Mouse (Mus musculus) lung, adult 18-20 months (tissue): ENCODE measurements at regions not wholly inside any gene's neighbourhood (a gene's known extent, or its start where the extent isn't known, plus 50 kb on each side); places are given as distances from the start of the nearest gene placed in this dataset.
A peak's percentile ranks its signal among the peaks of the same experiment; 100 is the strongest.

Experiments used
- DNase-seq, 2 experiments: peaks; one replicate each; pipeline ENCODE4 v3.0.0; 2022; ENCODE audit warnings: mixed read lengths in 2 of 2

DNA sequence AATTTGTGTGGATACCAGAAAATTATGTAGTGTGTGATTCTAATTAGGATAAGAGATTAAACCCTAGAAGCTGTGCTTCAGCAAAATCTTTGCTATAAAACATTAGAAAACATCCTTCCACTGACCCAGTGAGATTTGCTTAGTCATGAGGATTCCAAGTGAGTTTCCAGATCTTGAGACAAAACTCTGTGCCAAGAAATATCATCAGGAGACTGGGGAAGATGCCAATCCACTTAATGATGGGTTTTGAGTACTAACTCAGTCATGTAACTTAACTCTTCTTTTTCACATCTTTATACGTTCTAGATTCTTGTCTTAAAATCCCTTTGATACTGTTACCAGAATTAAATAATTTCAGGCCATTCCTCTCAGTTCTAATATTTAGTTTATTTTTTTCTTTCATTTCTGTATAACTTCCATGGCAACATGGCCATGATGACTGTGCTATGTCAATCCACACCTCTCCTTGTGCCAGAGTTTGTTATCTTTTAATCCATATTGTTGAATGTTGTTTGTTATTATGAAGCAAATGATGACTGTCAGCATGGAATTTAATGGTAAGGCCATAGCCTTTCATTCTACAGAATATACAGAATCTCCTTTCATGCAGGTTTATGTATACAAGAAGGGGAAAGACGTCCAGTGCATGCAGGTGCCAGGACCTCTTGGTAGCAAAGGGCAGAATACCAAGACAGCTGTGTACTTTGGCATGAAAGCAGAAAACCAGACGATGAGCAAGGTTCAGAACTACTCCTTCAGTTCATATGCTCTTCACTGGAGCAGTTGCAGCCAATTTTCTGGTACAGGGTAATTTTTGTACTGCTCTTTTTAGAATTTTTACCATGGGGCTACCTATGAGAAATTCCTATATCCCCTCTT is 599.7 kb upstream of the Adamts5 start:
- DNase-seq, result peak in 1 of 2 experiments; percentile 5

DNA sequence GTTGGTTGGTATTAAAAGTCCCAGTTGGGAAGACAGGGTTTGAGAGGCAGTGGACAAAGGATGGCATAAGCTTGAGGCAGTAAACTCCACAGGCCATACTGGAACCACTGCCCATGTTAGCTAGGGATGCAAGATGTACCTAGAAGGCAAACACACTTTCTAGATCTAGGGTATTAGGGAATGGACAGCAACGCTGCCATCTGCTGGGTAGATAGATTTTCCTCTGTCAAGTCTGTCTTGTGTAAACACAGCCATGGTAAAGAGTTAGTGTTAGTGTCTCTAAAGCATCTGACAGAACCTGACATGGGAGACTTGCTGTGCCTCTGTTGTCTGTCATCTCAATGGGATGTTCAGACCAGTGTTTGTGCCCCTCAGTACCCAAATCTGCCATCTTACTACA is 573.5 kb upstream of the Adamts5 start:
- DNase-seq, result no peak

DNA sequence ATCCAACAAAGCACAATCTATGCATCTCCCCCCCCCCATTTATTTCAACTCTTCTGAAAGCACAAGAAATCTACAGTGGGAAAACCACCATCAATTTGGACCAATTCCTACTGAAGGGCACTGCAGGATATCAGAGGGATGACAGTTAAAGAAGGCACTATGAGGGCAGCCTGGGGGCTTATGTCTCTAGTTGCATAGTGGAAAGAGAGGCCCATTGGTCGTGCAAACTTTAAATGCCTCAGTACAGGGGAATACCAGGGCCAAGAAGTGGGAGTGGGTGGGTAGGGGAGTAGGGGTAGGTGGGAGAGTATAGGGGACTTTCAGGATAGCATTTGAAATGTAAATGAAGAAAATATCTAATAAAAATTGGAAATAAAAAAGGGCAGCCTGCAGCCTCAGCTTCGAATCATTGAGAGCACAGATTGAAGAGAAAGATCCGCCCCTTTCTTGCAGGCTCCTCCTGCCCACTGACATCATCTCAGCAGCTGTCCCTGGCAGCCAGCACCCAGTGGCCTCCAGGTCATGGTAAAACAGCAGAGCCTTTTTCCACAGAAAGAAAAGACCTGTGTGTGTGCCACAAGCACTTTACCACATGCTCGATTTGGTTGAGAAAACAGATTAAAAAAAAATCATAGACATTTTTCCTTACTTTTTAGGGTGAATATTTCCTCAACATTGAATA is 571.6 kb upstream of the Adamts5 start:
- DNase-seq, result peak; percentile 4 to 5

DNA sequence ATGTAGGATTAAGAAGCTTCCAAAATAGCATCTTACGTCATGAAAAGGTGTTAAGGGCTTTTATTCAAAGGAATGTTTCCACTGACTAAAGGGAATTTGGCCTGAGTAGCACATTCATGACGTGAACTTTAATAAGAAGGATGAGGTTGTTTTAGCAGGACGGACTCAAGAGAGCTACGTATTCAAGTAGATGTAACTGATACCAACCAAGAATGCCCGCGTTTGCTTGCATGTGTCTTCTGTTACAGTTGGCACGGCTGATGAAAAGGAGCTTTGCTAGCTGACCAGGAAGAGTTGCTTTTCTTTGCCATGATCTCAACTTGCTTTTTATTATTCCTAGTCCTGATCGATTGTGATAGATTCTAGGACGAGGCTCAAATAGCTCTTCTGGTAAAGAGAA is 559.4 kb upstream of the Adamts5 start:
- no peak for DNase-seq

DNA sequence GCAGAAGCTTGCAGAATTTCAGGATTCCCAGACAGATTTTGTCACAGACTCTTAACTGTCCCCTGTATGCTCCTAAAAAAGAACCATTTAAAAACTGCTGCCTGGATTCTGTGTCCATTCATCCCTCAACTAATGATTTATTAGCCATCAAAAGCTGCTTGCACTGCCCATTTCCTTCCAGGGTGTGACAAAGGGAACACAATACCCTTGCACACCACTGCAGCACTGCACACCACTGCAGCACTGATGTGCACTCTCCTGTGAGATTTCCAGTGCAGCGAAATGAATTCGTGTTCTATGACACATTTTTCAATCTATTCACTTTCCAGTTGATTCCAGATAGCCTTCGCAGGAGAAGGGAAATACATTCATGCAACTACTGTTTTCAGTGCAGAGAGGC is 555.0 kb upstream of the Adamts5 start:
- DNase-seq, result no peak

DNA sequence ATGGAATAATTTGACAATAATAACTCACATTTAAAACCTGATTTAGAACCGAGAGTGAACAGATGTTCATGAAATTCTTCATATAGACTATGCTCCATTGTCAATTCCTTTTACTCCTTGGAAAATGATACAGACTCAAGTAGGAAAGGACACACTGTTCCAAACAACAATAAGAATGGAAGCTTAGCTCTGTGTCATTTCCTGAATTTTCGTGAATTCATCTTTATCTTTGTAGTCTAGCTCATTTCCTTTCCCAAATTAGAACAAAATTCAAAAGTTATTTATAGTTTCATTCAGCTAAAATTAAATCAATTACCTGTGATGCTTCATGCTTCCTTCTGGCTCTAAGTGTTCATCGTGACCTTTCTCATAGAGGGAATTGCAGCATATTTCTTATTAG is 553.2 kb upstream of the Adamts5 start:
- no peak for DNase-seq

DNA sequence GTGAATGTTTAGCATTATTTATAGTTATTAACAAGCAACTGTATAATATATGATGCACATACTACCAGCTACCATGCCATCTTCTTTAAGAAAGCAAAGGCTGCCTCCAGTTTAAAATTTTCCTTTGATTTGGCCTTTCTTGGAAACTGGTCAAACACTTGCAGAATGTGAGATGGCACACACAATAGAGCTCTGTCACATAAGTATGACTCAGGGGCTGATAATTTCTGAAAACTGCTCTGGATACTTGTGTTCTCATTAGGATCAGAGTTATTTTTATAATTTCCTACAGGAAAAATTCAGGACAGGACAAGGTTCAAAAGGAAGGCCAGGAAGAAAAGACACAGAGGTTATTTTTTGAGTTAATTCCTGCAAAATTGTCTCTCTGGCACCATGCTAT is 552.4 kb upstream of the Adamts5 start:
- no peak for DNase-seq

DNA sequence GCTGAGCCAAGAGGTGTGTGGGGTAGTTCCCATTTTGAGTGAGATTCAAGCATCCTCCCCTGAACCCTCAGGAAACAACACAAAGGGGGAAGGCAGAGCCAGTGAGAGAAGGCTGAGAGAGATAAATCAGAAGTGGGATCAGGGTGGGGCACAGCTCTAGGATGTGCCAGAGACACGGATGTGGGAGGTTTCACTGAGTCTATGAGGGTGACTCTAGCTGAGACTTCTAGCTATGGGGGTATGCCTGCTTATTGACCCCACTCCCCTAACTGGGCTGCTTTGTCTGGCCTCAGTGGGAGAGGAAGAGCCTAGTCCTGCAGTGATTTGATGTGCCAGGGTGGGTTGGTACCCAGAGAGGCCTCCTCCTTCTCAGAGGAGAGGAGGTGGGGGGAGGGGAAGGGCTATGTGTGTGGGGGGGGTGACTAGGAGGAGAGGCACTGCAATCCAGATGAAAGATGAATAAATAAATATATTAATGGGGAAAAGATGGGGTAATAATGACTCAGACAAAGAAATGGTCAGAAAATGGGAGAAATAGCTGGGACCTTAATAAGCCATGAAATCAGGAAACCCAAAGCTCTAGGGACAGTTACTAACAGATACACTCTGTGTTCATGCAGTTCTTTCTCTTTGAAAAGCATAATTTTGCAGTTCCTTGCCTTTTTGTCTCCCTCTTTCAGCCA is 547.0 kb upstream of the Adamts5 start:
- DNase-seq, result no peak

DNA sequence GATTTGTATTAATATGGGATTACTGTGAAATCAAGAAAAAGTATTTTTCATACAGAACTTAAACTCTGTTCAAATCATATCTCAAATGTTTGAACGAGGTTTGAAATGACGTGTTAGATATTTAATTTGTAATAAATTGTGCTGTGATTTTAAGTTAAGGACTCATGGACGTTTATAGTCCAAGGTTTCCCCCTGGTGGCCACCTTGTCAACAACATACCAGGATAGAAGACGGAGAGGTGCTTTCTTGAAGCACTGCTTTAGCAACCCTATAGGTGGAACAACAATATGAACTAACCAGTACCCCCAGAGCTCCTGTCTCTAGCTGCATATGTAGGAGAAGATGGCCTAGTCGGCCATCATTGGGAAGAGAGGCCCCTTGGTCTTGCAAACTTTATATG is 517.8 kb upstream of the Adamts5 start:
- DNase-seq, result peak; percentile 22 to 56

DNA sequence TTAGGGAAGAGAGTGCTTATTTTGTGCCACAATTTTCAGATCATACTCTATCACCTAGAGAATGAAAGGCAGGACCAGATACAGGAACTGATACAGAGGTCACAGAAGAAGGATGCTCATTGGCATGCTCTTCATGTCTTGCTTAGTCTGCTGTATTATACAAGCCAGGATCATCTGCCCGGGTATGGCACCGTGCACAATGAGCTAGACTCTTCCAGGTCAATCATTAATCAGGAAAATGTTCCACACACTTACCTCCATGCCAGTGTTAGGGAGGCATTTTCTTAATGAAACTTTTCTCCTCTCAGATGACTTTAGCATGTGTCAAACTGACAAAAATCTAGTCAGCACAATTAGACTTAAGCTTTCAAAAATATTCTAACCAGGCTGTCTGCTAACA is 502.7 kb upstream of the Adamts5 start:
- DNase-seq, result no peak

DNA sequence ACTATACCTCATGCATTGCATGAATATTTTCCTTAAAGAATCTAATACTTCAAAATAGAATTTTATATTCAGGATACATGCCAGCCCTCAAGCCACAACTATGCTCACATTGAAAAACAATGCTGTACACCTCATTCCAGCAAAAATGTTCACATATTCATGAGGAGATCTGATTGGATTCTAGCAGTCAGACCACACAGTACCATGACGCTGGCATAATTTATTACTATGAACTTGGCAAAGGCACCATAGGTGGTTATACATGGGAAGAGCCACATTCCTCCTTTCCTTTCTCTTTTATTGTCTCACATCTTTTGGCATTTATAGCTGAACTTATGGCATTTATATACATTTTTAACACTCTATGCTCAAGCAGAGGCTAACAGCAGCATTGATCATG is 499.8 kb upstream of the Adamts5 start:
- DNase-seq, result no peak

DNA sequence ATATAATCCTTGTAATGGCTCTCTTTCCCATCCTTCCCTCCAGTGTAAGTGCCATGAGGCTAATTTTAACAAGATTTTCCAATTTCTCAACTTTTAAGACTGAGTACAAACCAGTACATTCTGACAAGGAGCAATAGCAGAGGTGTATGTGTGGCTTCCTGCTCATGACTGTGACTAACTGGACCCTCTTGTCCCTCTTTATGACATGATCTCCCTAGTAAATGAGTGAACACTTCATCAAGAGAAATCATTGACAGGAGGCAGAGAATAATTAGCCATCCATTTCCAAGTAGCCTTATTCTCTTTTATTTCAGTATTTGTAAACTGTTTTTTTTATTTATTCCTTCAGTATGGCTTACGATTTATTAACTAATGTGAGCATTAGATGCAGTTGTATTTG is 497.7 kb upstream of the Adamts5 start:
- DNase-seq, result no peak

DNA sequence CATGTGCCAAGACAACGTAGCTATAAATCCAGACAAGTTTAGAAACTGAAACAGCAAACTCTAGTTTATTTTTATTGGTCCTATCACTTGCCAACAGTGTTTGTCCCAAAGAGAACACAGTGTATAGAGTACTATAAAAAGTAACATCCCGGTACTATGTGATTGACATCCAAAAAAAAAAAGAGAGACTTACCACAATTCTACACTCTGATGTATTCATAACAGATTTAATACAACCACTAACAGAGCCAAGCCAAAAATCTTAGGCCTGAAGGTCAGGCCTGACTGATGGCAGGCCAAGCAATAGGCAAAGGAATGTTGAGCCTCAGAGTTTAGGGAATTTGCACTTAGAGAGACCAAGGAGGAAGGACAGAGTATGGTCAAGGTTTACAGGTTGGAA is 495.9 kb upstream of the Adamts5 start:
- DNase-seq, result no peak

DNA sequence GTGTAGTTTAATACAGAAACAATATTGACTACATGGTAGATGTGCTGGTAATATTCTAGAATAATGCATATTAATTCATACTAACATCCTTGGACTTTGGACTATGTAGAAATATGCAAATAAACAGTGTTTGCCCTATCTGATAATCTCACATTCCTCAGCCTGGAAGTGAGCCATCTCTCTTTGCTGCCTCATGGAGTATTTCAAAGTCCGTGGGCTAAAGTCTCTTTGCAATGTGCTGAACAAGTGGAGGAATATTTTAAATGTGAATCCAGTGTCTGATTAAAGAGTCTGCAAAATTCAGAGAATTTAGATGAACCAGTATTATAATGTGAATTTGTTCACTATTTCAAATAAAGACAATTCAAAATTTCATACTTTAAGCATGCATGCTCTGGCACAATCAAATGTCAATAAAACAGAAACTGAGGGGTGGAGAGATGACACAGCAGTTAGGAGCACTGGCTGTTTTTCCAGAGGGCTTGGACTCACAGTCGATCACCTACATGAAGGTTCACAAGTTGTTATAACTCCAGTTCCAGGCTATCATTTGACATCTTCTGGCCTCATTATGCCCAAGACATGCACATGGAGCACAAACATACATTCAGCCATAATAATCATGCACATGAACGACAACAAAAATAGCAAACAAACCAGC is 487.6 kb upstream of the Adamts5 start:
- no peak for DNase-seq

DNA sequence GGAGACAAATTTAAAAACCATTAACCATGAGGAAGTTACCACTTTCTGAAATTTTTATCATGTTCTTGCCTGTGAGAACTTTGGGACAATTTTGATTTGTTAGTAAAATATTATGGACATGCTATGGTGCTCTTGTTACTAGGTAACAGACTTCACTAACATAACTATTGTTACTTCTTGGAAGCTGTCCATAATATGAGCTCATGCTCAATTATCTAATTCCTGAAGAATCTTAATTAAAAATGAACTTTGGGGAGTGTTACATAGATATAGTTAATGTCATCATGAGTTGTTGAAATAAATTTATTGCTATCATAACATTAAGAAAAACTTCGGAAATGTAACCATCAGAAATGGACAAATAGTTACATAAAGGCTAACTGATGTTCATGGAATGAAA is 486.5 kb upstream of the Adamts5 start:
- DNase-seq, result no peak

DNA sequence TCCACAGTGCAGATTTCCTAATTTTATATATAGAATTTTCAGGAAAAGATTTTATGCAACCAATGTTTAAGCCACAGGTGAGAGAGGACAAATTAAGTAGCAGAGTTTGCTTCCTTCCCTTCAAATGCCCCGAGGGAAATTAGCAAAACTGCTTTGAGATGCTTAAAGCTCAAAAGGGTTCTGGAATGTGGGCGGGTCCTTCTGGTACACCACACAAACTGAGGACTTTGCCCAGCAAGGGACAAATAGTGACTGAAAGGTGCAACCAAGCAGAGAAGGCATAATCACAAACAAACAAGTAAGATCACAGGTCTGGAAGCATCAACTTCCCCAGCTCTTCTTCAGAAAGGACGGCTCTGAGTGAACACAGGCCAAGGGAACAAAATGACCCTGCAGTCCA is 476.4 kb upstream of the Adamts5 start:
- DNase-seq, result no peak

DNA sequence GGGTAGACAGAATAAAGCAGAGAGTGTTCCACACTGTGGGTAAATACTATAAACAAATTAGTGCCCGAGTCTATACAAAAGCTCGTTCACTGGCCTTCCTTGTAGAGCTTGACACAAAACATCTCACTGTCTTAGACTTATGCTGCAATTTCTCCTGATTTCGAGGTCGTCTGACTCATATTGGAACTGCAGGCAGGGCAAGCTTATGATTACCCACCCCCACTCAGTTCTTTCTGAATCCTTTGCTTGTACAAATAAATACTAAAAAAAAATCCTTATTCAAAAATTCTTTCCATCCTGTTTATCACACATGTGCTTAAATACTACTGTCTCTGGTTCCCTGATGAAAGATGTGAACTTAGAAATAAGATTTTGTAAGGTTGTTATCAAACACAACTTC is 470.0 kb upstream of the Adamts5 start:
- no peak for DNase-seq

DNA sequence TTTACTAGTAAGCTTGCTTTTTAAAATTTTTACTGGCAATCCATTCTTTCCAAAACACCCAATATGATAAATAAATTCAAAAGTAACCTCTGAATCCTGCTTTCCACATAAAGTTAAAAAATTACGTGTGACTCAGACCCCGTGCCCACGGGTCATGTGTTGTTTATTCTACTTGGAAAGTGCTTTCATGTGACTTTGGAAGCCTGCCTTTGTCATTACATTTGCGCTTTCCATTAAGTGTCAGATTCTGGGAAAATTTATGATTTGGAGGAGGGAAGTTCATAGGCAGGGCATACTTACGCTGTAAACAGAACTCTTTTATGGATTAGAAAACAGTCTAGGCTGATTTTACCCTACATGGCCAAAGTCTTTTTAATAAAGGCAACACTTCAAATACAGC is 466.8 kb upstream of the Adamts5 start:
- no peak for DNase-seq

DNA sequence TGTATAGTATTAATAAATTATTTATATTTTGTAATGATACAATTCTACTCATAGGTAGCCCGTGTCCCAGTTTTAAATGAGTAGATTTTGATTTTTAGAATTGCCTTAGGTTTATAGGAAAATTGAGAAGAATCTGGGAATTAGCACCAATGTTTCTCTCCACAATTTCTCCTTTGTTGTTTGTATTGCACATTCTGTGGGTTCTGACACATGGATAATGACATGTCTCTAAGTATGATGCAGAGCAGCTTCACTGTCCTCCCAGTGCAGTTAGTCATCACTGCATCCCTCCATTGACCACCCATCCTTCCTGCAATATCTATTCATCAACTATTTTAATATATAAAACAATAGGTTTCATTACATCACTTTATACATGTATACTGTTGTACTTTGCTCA is 464.6 kb upstream of the Adamts5 start:
- DNase-seq, result no peak

DNA sequence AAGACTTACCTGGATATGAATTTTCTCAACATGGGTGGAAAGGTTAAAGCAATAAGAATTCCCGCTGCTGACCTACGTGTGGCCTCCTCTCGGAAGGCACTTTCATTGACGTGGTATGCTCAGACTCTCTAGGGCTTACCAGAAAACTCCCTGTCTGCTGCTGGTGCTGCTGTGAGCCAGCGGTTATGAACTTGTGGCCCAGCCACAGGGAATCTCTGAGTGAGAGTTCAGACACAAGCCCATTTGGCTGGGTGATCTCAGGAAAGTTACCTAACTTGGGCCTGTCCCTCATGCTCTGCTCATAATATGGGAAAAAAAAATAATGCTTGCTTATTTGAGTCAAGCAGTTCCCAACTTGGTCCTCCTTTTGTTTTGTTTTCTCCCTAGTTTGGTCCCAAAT is 459.5 kb upstream of the Adamts5 start:
- DNase-seq, result no peak

DNA sequence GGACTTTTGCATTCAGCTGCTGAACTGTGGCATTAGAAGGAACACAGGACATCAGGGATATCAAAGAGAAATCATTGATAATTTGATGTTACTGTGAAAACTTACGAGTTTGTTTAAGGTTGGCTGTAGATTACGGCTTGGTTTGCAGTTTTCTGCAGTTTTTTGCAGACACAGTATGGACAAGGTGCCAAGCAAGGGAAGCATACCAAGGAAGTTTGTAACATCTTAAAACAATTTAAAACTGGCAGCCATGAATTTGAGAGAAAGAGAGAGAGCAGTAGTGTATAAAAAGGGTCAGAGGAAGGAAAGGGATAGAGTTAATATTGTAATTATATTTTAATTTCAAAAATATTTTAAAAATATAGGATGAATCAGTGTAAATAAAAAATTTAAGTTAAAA is 453.4 kb upstream of the Adamts5 start:
- no peak for DNase-seq

DNA sequence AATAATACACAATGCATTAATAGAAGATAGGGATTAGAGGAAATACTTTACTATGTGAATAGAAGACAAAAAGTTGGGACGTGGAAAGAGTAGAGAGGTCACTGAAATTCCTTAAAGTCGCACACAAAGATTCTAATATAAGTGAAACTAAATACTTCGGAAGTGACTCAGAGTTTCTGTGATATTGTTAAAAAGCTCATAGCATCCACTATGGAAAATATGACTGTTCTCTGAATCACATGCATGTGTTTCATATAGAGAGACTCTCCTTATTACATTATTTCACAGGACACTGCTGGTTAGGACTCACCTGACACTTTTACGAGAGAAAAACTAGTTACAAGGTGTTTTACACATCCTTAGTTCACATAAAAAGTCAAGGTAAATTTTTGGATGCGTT is 446.1 kb upstream of the Adamts5 start:
- no peak for DNase-seq

DNA sequence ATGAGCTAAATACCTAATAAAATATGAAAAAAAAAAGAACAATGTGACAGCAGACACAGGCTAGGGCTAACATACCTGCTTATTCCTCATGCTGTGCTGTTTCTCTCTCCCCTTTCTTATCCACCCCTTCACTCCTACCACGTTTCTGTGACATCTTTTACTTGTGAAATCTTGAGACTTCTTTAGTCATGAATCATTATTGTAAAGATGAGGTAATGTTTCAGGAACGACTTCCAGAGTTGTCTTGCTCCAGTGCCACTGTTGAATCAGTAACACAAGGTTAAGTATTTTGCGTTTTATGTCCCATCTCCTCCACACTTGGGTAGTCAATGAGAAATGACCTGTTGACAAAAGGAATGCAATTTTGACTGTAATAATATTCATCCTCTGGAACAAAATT is 445.3 kb upstream of the Adamts5 start:
- DNase-seq, result no peak
